Mouse (Mus musculus): ENCODE results near the gene Glt6d1.
"Not testable (repeated sequence)": the region's sequence is repeated elsewhere in the genome, so short reads cannot be mapped to it uniquely, and the experiment has no call there.

The Glt6d1 gene

DNA sequence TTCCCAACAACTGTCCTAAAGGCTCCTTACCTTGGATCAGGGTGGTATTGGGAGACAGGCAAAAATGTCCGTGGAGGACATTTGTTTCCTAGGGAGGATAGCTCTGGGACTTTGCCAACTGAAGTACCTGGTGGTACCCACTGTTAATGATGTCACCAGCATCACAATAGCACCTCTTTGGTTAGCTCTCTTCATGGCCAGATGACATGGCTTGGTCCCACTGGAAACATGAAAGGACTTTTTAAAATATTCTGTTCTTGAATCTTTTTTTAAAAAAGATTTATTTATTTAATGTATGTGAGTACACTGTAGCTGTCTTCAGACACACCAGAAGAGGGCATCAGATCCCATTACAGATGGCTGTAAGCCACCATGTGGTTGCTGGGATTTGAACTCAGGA lies at the start of gene Glt6d1:
TSS of gene Glt6d1 (minus strand) at position 101 of the 400 bp plus-strand sequence.
- DNase-seq: not testable (repeated sequence)

GRCm38 (mm10) chr2:25865412-25865811 lies 49.8 kb upstream of the Glt6d1 start:
- no peak for DNase-seq

DNA sequence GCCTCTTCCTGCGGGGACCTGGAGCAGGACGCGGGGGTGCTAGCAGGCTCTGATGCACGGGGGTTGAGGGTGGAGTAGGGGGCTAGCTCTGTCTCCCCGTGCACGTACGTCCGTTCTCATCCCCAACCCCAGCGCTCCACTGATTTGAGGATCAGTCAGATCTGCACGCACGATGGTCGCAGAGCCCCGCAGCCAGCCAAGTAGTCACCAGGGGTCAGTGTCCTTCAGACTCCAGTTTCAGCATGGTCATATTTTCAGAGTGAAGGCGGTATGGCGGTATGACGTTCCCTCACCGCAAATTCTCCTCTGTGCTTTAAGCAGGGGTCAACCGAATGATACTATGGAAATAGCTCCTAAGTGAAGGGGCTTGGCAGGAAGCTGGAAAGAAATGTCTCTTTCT lies 48.6 kb upstream of the Glt6d1 start:
- DNase-seq: no peak

- DNase-seq: peak; percentile 8 to 11
Observed at GRCm38 (mm10) chr2:25863337-25864131, 47.9 kb upstream of the Glt6d1 start, which contains the start of gene Kcnt1. Kcnt1 (plus strand) TSS chr2:25863734.

- DNase-seq: no peak
Observed at GRCm38 (mm10) chr2:25862696-25863270, 47.1 kb upstream of the Glt6d1 start.

DNA sequence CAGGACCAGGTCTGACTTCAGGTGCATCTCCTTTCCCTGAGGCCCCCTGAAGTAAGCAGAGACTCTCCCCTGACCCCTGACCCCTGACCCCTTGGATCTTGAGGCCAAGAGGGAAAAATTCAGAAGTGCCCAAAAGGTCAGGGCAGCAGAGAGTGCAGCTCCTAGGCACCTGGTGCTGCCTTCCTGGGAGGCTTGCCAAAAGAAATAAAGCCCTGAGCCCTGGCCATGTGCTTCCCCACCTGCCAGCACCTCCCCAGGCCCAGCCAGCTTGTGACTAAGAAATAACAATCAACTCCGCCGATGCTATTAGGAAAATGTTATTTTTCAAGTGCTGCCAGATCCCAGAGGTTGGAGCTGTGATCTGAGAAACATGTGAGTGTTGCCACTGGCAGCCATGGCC lies 46.4 kb upstream of the Glt6d1 start:
- no peak for DNase-seq

DNA sequence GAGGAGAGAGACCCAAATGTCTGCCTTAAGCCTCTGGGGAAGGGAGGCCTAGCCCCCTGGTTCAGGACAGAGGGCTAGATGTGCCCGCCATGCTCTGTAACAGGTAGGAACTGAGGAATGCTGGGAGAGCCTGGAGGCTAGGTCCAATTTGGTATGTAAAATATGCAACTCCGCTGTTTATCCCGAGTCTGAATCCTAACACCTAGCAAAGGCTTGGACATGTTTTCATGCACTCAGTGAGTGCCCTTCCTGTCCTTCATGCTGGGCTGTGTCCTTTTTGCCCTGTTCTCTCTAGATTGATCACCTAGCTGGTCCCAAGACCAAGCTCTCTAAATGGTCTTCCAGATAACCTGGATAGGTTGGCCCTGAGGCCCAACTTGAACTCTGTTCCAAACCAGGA lies 44.2 kb upstream of the Glt6d1 start:
- DNase-seq: no peak

DNA sequence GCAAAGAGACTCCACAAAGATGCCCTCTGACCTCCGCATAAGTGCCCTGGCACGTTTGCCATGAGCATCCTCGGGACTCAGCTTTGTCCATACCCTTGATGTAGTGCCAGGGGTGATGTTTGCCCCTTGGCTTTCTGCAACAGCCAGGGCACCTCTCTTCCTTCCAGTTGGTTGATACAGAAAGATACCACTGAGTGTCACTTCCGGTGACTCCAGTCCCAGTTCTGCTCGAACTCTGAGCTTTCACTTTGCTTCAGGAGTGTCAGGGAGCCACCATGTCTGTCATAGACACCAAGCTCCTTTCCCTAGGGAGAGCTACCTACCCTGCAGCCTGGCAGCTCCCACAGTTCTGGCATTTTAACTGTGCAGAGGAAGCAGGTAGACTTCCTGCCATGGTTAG lies 38.4 kb upstream of the Glt6d1 start:
- DNase-seq: peak in 1 of 2 experiments; percentile 21

DNA sequence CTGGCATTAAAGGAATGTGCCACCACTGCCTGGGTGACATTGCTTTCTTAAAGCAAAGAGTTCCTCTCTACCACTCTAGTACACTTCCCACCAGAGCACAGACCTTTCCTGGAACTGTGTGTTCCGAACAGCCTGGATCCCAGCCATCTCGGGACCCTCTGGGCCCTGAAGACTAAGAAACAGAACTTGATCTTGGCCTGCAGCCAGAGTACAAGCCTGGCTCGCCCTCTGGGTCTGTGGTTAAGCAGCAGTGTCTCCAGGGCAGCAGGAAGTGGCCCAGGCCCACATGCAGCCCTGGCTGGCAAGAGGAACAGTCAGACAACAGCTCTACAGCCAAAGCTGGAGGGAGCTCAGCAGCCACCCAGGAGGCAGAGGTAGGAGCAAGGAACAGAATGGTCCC lies 37.0 kb upstream of the Glt6d1 start:
- no peak for DNase-seq

DNA sequence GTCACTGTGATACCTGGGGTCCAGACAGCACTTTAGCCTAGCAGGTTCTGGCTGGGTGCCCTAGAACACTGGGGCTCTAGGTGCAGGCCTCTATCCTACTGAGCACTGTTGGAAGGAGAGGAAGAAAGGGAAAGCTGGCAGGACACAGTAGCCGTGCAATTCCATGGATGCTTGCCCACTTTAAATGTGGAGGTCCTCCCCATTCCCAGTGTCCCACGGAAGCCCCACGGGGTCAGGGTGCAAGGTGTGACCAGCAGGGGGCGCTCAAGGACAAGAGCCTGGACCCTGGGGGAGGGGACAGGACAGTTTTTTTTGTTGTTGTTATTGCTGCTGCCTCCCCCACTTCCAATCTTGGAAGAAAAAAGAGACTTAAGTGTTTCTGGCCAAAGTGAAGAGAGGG lies 34.7 kb upstream of the Glt6d1 start:
- DNase-seq: peak; percentile 51 to 66

DNA sequence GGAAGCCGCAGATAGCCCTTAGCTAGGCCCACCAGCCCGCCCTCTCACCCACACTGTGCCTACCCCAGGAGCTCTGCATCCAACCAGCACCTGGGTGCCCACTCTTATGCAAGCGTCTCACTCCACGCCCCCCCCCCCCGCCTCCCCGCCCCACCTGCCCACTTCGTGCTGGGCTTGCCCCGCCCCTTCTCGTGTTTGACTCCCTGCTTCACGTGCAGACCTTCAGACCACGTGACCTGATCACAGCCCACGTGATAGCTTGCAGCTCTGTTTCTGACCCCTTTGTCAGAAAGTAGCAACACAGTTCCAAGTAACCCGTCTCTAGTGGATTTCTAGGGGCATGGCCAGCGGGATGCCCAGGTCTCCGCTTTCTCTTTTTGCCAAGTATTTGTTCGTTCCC lies 31.6 kb upstream of the Glt6d1 start, which contains the start of gene Sohlh1:
TSS of gene Sohlh1 (minus strand) at position 23 of the 400 bp plus-strand sequence.
- no peak for DNase-seq

DNA sequence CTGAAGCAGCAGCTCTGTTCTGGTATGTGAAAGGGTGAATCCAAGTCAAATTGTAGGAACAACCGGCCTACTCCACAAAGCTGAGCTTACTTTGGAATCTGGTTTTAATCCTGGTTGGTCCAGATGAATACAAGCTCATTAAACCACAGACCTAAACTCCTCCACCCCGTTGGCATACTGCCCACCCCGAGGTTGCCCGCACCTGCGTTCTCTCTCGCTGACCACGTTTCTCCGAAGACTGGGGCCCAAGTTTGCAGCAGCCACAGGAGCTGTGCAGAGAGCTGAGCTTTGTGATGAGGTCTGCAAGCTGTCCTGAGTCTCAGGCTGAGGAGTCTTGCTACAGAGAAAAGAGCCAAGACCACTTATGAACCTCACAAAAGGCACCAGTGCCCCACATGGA lies 30.9 kb upstream of the Glt6d1 start:
- DNase-seq: no peak

DNA sequence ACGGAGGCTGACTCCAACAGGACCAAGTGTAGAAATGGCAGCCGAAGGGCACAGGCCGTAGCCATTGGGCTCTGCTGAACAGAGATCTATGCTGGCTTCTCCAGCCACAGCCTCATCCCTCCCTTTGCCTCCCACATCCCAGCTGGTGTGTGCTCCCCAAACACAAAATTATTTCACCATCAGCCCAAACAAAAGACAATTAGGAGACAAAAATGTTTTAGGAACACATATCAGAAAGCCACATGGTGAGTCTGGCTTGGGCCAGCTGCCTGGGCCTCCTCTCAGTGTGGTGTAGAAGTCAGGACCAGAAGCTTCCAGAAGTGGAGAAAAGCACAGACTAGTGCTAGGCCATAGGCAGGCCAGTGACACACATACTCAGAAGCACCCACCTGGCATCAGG lies 28.4 kb upstream of the Glt6d1 start:
- DNase-seq: no peak

DNA sequence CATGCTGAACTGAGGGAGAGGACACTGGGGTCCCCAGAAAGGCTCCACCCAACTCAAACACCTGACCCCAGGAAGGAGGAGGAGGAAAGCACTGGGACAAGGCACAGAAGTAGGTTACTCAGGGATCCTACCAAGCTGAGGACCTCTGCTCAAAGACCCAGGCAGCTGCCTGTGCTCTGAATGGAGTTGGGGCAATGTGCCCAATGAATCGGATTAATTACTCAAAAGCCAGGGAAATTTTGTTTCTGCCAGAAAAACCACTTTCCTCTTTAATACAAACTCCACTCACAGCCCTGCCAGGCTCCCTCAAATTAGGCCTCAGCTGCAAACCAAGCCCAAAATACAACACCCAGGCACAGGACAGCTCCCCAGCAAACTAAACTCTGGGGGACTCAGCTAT lies 27.1 kb upstream of the Glt6d1 start:
- no peak for DNase-seq

DNA sequence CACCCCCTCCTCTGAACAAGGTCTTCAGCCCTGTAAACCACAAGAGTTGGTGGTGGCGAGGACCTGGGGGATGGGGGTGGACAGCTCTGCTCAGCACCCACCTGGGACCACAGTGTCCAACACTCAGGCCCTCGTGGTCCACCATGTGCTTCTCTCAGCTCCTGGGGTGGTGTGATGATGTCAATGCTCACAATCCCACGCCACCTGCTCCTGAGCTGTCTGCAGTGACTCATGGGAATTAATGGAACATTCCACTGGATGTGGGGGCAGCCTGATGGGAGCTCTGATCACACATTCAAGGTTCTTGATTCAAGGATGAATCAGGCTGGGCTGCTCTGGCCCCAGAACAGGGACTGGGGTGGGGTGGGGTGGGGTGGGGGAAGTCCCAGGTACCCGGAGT lies 26.5 kb upstream of the Glt6d1 start:
- no peak for DNase-seq

DNA sequence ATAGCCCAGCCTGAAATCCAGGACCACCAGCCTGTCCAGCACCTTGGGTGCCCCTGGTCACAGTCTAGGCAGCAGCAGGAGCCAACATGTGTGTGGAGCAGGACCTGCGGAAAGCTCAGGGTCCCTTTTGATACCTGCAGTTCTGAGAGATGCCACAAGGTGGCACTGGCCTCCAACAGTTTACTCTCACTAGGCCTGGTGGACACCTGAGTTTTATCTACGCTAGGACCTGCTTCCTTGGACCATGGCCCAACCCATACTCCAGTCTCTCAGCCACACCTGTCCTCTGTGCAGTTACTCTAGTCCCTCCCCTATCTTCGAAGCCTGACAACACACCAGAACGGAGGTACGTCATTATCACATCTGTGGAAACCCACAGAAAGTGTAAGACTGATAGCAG lies 20.6 kb upstream of the Glt6d1 start:
- DNase-seq: peak; percentile 48 to 59

DNA sequence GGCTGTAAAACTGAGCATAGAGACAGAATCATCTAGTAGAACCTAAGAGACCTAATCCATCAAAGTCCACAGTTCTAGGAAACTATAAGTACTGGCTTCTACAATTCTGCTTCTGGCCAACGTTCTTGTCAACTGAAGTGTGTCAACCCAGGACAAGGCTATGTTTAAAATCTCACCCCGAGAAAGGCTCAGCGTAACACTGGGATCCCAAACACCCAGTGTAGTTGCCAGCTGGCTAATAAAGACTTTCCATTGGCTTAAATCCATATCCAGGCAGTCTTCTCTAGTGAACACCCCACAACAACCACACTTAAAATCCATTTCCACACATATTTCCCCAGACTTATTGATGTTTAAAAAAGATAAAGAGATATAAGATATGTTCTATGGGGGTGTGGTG lies 15.1 kb upstream of the Glt6d1 start:
- no peak for DNase-seq

DNA sequence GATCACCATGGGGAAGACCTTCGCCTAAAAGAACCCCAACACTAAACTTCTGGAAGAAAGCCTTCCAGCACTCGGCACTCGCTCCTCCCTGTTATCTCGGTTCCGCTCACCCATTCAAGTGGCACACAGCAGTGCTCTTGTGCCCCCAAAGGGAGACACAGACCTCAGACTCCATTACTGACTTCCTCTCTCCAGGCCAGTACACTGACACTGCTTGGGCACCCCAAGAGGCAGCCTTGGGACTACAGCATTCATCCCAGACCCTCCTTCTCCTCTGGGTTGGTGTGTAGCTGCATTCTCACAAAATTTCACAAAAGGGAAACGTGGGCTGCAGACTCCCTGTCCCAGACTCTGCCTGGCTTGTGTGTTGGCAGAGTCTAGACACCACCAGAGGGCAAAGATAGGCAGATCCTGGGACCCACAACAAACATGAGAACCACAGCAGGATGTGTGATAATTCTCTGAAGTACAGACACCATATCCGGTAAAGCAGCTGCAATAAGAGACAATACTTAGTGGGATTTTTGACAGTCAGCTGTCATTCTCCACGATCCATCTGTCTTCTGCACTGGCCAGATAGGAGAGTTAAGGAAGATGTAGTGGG lies 12.8 kb upstream of the Glt6d1 start:
- peak; percentile 42 to 48 for DNase-seq

DNA sequence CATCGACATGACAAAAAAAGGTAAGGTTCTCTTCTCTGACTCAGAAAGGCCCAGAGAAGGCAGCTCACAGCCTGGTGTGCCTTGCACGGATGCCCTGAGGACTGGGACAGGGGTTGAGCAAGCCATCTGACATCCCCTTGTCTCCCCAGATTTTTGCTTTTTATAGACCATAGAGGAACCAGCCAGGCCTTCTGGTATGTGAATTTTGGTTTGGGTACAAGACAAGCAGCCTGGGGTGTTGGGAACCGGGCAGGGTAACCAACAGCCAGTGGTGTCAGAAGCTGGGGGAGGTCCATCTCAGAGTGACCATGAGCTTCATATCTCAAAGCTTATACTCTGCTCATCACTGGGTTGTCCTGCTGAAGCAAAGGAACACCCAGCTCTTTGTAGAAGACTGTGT lies 9.1 kb upstream of the Glt6d1 start:
- no peak for DNase-seq

DNA sequence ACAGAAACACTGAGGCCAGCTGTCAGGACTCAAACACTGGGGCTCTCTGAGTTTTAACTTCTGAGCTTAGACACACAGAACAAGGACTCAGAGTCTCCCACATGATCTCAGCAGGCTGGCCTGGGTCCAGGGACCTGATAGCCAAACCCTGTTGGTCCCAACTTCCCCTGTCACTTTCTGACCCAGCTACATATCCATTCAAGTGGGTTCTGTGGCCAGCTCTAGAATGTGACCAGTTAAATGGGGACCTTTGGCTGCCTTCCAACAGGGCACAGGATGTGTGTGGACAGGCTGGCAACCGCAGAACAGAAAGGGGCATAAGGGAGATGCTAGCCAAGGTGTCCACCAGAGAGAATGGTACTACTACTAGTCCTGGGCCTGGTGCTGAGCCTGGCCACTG lies 7.2 kb upstream of the Glt6d1 start, which contains the start of gene Lcn9:
TSS of gene Lcn9 (plus strand) at position 348 of the 400 bp plus-strand sequence.
- DNase-seq: no peak

GRCm38 (mm10) chr2:25813364-25813763 lies 2.3 kb downstream of the Glt6d1 start:
- DNase-seq: no peak

DNA sequence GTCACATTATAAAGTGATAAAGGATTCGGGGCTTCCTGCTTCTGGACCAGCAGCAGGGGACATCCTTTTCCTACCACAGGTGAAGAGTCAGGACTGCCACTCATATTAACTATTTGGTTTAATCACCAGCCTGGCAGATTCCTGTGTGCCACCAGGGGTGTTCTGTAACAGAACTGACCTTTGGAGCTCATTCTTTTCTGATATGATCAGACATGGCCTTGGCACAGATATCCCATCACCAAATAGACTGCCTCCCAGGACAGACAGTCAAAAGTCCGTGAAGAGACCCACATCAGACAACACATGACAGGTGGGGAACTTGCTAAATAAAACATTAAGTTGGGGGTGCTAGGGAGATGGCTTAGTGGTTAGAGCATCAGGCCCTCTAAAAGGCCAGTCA lies 3.9 kb downstream of the Glt6d1 start:
- DNase-seq: no peak

GRCm38 (mm10) chr2:25798065-25798464 lies 17.6 kb downstream of the Glt6d1 start:
- no peak for DNase-seq

DNA sequence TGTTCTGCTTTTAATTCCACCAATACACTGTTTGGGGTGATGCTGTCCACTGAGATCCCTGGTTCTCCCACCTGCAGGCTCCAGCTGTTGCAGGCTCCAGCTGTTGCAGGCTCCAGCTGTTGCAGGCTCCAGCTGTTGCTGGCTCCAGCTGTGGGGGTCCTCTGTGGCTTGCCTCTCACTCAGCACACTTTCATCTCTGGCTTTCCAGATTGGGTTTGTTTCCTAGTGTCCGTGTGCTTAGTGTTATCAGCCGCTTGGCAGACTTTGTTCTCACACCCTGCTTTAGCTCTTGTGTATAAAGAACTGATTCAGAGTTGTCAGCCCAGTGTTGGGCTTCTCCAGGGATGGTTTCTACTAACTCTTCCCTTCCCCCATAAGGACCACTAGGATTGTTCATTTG lies 18.0 kb downstream of the Glt6d1 start:
- no peak for DNase-seq

All from thymus, postnatal 36 days (tissue).